Mouse (Mus musculus) liver, postnatal 0 days (tissue): ENCODE results near the gene Endov.

Source experiments
- CTCF ChIP-seq: sonication (generic); IDR thresholded peaks from 2 replicates; pipeline ENCODE4 v1.5.1; 2016; ENCODE audit warnings: antibody characterized with exemption, low read depth
- EP300 ChIP-seq: IDR thresholded peaks from 2 replicates; pipeline ENCODE4 v1.6.1; 2016; ENCODE audit warnings: antibody characterized with exemption, low read depth, mild to moderate bottlenecking

DNA sequence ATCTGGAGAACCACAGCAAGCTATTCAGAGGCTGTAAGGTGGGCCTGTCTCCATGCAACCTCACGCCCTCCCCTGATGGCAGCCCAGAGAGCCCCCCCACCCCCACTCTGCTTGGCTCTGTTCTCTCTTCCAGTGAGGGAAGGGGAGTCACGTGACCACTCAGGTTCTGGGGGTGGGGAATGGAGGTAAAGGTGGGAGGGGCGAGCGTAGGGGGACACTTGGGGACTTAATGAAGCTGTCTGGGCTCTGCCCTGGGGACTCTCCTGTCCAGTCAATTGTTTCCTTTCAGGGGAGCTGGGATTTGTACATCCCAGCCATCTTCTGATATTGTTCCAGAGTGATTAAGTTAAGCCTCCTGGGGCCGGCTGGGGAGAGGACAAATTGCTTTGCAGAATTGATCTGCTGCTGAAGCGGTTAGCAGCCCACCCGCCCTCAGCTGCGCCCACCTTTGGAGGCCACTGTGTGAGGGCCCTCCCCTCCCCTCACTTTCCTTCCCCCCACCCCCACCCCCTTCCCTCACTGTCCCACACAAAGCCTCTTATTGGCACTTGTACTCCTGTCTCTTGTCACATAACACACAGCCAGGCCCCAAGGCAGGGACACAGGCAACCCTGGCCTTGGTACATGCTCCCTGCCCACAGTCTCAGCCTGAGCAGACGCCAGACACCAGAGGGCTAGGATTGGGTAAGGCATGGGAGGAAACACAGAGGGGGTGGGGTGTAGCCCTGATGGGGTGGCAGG is 67.9 kb downstream of the Endov start:
- TF ChIP-seq CTCF: no peak
- TF ChIP-seq EP300: no peak
